Mouse (Mus musculus) megakaryocyte, embryonic 14.5 days (primary cell): ENCODE data around the gene Frmd5.

Experiments used
- FLI1 ChIP-seq: IDR thresholded peaks from 2 replicates; pipeline ENCODE4 v1.6.1; 2012; ENCODE audit warnings: low read length, inconsistent platforms, mixed read lengths
- GATA1 ChIP-seq: IDR thresholded peaks from 3 replicates; pipeline ENCODE4 v1.6.1; 2012; ENCODE audit warnings: mixed read lengths, low read length, inconsistent platforms, borderline replicate concordance

DNA sequence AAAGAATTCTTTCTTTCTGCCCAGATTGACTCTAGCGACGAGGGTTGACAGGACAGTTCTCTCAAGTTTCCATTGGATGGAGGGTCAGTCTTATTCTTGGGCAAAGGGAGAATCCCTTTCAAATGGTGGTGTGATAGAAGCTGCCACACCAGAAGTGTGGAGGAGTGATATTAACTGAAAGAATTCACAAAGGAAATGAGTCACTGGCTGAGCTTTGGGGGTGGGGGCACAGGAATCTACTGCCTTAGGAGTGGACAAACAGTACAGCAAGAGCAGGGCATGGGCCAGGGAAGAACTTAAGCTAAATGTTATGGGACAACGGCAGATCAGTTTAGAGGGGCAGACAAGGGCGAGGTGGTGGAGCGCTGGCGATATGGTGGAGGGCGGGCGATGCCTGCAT, 206.2 kb downstream of the Frmd5 start:
- no peak for TF ChIP-seq GATA1
- no peak for TF ChIP-seq FLI1
